Mouse (Mus musculus) bone marrow macrophage, adult 2 months (primary cell): Measurements from ENCODE around the gene Gata3.

Source experiments
- CTCF ChIP-seq: IDR thresholded peaks from 2 replicates; pipeline ENCODE4 v1.5.1; 2012; ENCODE audit warnings: low read depth, mild to moderate bottlenecking, low read length, moderate library complexity
- POLR2A ChIP-seq: IDR thresholded peaks from 2 replicates; pipeline ENCODE4 v1.6.1; 2012; ENCODE audit warnings: mild to moderate bottlenecking, low read depth, low read length, borderline replicate concordance

GRCm38 (mm10) chr2:9892541-9892940 lies 2.7 kb upstream of the Gata3 start:
- no peak for TF ChIP-seq POLR2A
- TF ChIP-seq CTCF: no peak
